Mouse (Mus musculus) bone marrow macrophage, adult 2 months (primary cell): ENCODE measurements at regions not wholly inside any gene's neighbourhood (a gene's known extent, or its start where the extent isn't known, plus 50 kb on each side); places are given as distances from the start of the nearest gene placed in this dataset.

ENCODE experiments used
- H3K27ac ChIP-seq: 2 replicates; pipeline ENCODE4 v1.5.1; 2012; ENCODE audit warnings: low read depth, low read length; ENCODE audit not compliant: insufficient read depth
- H3K4me1 ChIP-seq: 2 replicates; pipeline ENCODE4 v1.6.1; 2012; ENCODE audit warnings: low read length; ENCODE audit not compliant: control insufficient read depth, insufficient read depth
- H3K4me3 ChIP-seq: 2 replicates; pipeline ENCODE4 v1.5.1; 2012; ENCODE audit warnings: mild to moderate bottlenecking, low read length, moderate library complexity; ENCODE audit not compliant: insufficient read depth
- CTCF ChIP-seq: IDR thresholded peaks from 2 replicates; pipeline ENCODE4 v1.5.1; 2012; ENCODE audit warnings: low read depth, mild to moderate bottlenecking, low read length, moderate library complexity
- POLR2A ChIP-seq: IDR thresholded peaks from 2 replicates; pipeline ENCODE4 v1.6.1; 2012; ENCODE audit warnings: mild to moderate bottlenecking, low read depth, low read length, borderline replicate concordance

GRCm38 (mm10) chr8:117923296-117923695, 121.6 kb upstream of the Mphosph6 start:
- Histone ChIP-seq H3K4me3 (no peak overlapping the region), H3K27ac (no peak overlapping the region)
- no peak for TF ChIP-seq CTCF
- TF ChIP-seq POLR2A = no peak

GRCm38 (mm10) chr8:117903052-117903451, 101.3 kb upstream of the Mphosph6 start:
- Histone ChIP-seq H3K4me1 (no peaks in the 10 kb centered on the region), H3K27ac (no peak overlapping the region), H3K4me3 (no peak overlapping the region)
- no peak for TF ChIP-seq POLR2A
- no peak for TF ChIP-seq CTCF

More at GRCm38 (mm10) chr8:117923296-117923695, 121.6 kb upstream of the Mphosph6 start:
- no peaks in the 10 kb centered on the region for H3K4me1 ChIP-seq

- TF ChIP-seq CTCF (no peak), POLR2A (no peak)
- Histone ChIP-seq H3K4me1 (no peaks in the 10 kb centered on the region), H3K27ac (no peak overlapping the region), H3K4me3 (no peak overlapping the region)
These were observed 98.1 kb upstream of the Mphosph6 start for GRCm38 (mm10) chr8:117899892-117900291.

GRCm38 (mm10) chr8:117898015-117898414, 96.3 kb upstream of the Mphosph6 start:
- Histone ChIP-seq H3K4me3 (no peak overlapping the region), H3K27ac (no peak overlapping the region), H3K4me1 (no peaks in the 10 kb centered on the region)
- no peak for TF ChIP-seq CTCF
- TF ChIP-seq POLR2A = no peak

GRCm38 (mm10) chr8:117894861-117895260, 93.1 kb upstream of the Mphosph6 start:
- TF ChIP-seq POLR2A = no peak
- no peak for TF ChIP-seq CTCF
- Histone ChIP-seq H3K4me3 (no peak overlapping the region), H3K4me1 (no peaks in the 10 kb centered on the region), H3K27ac (no peak overlapping the region)

GRCm38 (mm10) chr8:117890211-117890610, 88.5 kb upstream of the Mphosph6 start:
- H3K27ac ChIP-seq = no peak overlapping the region
- no peaks in the 10 kb centered on the region for H3K4me1 ChIP-seq
- no peak for TF ChIP-seq CTCF
- no peak for TF ChIP-seq POLR2A
- no peak overlapping the region for H3K4me3 ChIP-seq

- TF ChIP-seq CTCF (no peak), POLR2A (no peak)
- Histone ChIP-seq H3K27ac (no peak overlapping the region), H3K4me1 (no peaks in the 10 kb centered on the region), H3K4me3 (no peak overlapping the region)
These were observed 79.8 kb upstream of the Mphosph6 start for GRCm38 (mm10) chr8:117881414-117881973.

- Histone ChIP-seq H3K4me1 (no peaks in the 10 kb centered on the region), H3K4me3 (no peak overlapping the region), H3K27ac (no peak overlapping the region)
- TF ChIP-seq CTCF (no peak), POLR2A (no peak)
These were observed 78.7 kb upstream of the Mphosph6 start for GRCm38 (mm10) chr8:117880279-117880975.

GRCm38 (mm10) chr8:117873611-117874010, 71.9 kb upstream of the Mphosph6 start:
- Histone ChIP-seq H3K27ac (no peak overlapping the region), H3K4me3 (no peak overlapping the region), H3K4me1 (no peaks in the 10 kb centered on the region)
- TF ChIP-seq CTCF (no peak), POLR2A (no peak)

GRCm38 (mm10) chr8:117867138-117867537, 65.4 kb upstream of the Mphosph6 start:
- 0 out of 2 replicates have a peak, but pooled peaks cover 3% of the 10 kb centered on the region for H3K4me1 ChIP-seq
- no peak overlapping the region for H3K27ac ChIP-seq
- TF ChIP-seq CTCF = no peak
- no peak for TF ChIP-seq POLR2A
- no peak overlapping the region for H3K4me3 ChIP-seq

GRCm38 (mm10) chr8:117865014-117865413, 63.3 kb upstream of the Mphosph6 start:
- Histone ChIP-seq H3K4me3 (no peak overlapping the region), H3K27ac (no peak overlapping the region), H3K4me1 (peaks cover 3% of the 10 kb centered on the region; the same call in 1 of the 2 replicates)
- TF ChIP-seq CTCF (no peak), POLR2A (no peak)
